Mouse (Mus musculus) urinary bladder, postnatal 4 days (tissue): ENCODE results near the gene Gm14685.
"Not testable (repeated sequence)": the region's sequence is repeated elsewhere in the genome, so short reads cannot be mapped to it uniquely, and the experiment has no call there.

ENCODE experiments used
- DNase-seq, 2 experiments: peaks; one replicate each; pipeline ENCODE4 v3.0.0; 2021 to 2022; ENCODE audit warnings: low spot score in 2 of 2

Gene Gm14685

GRCm38 (mm10) chrX:73116747-73117146 is at the start of gene Gm14685:
TSS of gene Gm14685 (plus strand) at chrX:73117047.
- not testable (repeated sequence) for DNase-seq

GRCm38 (mm10) chrX:73082267-73083055 is 34.4 kb upstream of the Gm14685 start, which contains the start of gene Xlr4a:
TSS of gene Xlr4a (minus strand) at chrX:73082478.
- not testable (repeated sequence) for DNase-seq

- DNase-seq = not testable (repeated sequence)
Observed at GRCm38 (mm10) chrX:73096941-73097508, 19.8 kb upstream of the Gm14685 start, which contains the start of gene Xlr3a. TSS of gene Xlr3a (minus strand) at chrX:73097095.

- DNase-seq = not testable (repeated sequence)
Observed at GRCm38 (mm10) chrX:73122859-73123829, 6.3 kb downstream of the Gm14685 start.

- DNase-seq = not testable (repeated sequence)
Observed at GRCm38 (mm10) chrX:73143218-73143618, 26.4 kb downstream of the Gm14685 start.

- DNase-seq = not testable (repeated sequence)
Observed at GRCm38 (mm10) chrX:73148496-73148895, 31.6 kb downstream of the Gm14685 start, which contains the start of gene Xlr5b. TSS of gene Xlr5b (plus strand) at chrX:73148796.

- DNase-seq = not testable (repeated sequence)
Observed at GRCm38 (mm10) chrX:73149350-73149749, 32.5 kb downstream of the Gm14685 start, which contains the start of gene DXBay18. TSS of gene DXBay18 (minus strand) at chrX:73149450.

GRCm38 (mm10) chrX:73176889-73177288 is 60.0 kb downstream of the Gm14685 start, which contains the start of gene Spin2d:
TSS of gene Spin2d (minus strand) at chrX:73176989.
- DNase-seq = not testable (repeated sequence)
